Mouse (Mus musculus) CH12.LX (cell line): Measurements from ENCODE around the gene Macrod1. TPM values are rescaled to one million over a fixed set of nuclear protein-coding genes. Genes with fewer than 3 reads are reported as not detected.
A peak's percentile ranks its signal among the peaks of the same experiment; 100 is the strongest.

Experiments
- DNase-seq: peaks from one replicate; pipeline ENCODE4 v3.0.0-alpha.2; 2013; ENCODE audit errors: extremely low read depth
- H3K27ac ChIP-seq: 2 replicates; pipeline ENCODE4 v1.5.1; 2012; ENCODE audit warnings: low read depth, mild to moderate bottlenecking, control low read depth, moderate library complexity; ENCODE audit not compliant: insufficient read depth
- H3K27me3 ChIP-seq: replicated peaks from 2 replicates; pipeline ENCODE3; 2012; ENCODE audit warnings: inconsistent platforms
- H3K36me3 ChIP-seq, 2 experiments: replicated peaks in 1 of 2; 2 replicates each; pipeline versions ENCODE3 to v1.6.1; 2012; ENCODE audit warnings: inconsistent platforms in 1 of 2, low read length in 1 of 2, mild to moderate bottlenecking in 1 of 2, mixed read lengths in 1 of 2, moderate library complexity in 1 of 2; ENCODE audit not compliant: control insufficient read depth in 1 of 2, insufficient read depth in 1 of 2
- H3K4me1 ChIP-seq, 2 experiments: 2 replicates each; pipeline ENCODE4 v1.6.1; 2012; ENCODE audit warnings: inconsistent platforms in 1 of 2, moderate library complexity in 1 of 2; ENCODE audit not compliant: insufficient read depth in 2 of 2, control insufficient read depth in 1 of 2
- H3K4me2 ChIP-seq: 2 replicates; pipeline ENCODE4 v1.6.1; 2012; ENCODE audit warnings: low read depth, mild to moderate bottlenecking, control low read depth; ENCODE audit not compliant: poor library complexity, insufficient read depth, severe bottlenecking
- H3K4me3 ChIP-seq, 3 experiments: fragments of 150-350 bp in 1 of 3; sonication (generic) in 1 of 3; replicated peaks in 1 of 3; 2 replicates each; pipeline versions ENCODE3 to v1.5.1; 2011 to 2012; ENCODE audit warnings: low read depth in 2 of 3, low read length in 2 of 3, mild to moderate bottlenecking in 2 of 3, moderate library complexity in 2 of 3, control low read depth in 1 of 3, improper control_type of control experiment in 1 of 3, inconsistent platforms in 1 of 3, mixed read lengths in 1 of 3; ENCODE audit not compliant: poor library complexity in 1 of 3
- H3K79me2 ChIP-seq: replicated peaks from 2 replicates; pipeline ENCODE4 v1.6.1; 2012; ENCODE audit warnings: mild to moderate bottlenecking, moderate library complexity; ENCODE audit not compliant: control insufficient read depth, poor library complexity, insufficient read depth, severe bottlenecking; ENCODE audit errors: extremely low read depth
- H3K9ac ChIP-seq: 2 replicates; pipeline ENCODE4 v1.6.1; 2012; ENCODE audit warnings: low read depth, mild to moderate bottlenecking, control low read depth, moderate library complexity; ENCODE audit not compliant: insufficient read depth
- H3K9me3 ChIP-seq: replicated peaks from 2 replicates; pipeline ENCODE3; 2012; ENCODE audit warnings: low read length, inconsistent platforms, mixed read lengths
- BHLHE40 ChIP-seq: IDR thresholded peaks from 2 replicates; pipeline ENCODE4 v1.6.1; 2011; ENCODE audit warnings: mild to moderate bottlenecking, low read depth, low read length, improper control_type of control experiment
- CHD1 ChIP-seq: IDR thresholded peaks from 2 replicates; pipeline ENCODE4 v1.6.1; 2012; ENCODE audit warnings: low read depth, low read length, improper control_type of control experiment, inconsistent platforms
- CHD2 ChIP-seq: IDR thresholded peaks from 2 replicates; pipeline ENCODE4 v1.6.1; 2011; ENCODE audit warnings: low read length, improper control_type of control experiment
- CTCF ChIP-seq, 2 experiments: IDR thresholded peaks in 1 of 2; conservative IDR thresholded peaks in 1 of 2; 2 replicates each; pipeline ENCODE4 v1.5.1; 2011 to 2012; ENCODE audit warnings: low read depth in 2 of 2, low read length in 2 of 2, improper control_type of control experiment in 1 of 2, inconsistent platforms in 1 of 2, mild to moderate bottlenecking in 1 of 2, moderate library complexity in 1 of 2
- E2F4 ChIP-seq: IDR thresholded peaks from 2 replicates; pipeline ENCODE4 v1.6.1; 2011; ENCODE audit warnings: low read depth, low read length, improper control_type of control experiment; ENCODE audit not compliant: insufficient replicate concordance
- EP300 ChIP-seq: IDR thresholded peaks from 2 replicates; pipeline ENCODE4 v1.6.1; 2011; ENCODE audit warnings: low read length, improper control_type of control experiment
- ETS1 ChIP-seq: conservative IDR thresholded peaks from 2 replicates; pipeline ENCODE4 v1.6.1; 2012; ENCODE audit warnings: low read depth, mild to moderate bottlenecking, inconsistent platforms, low read length, improper control_type of control experiment, moderate library complexity
- GABPA ChIP-seq: IDR thresholded peaks from 2 replicates; pipeline ENCODE4 v1.6.1; 2012; ENCODE audit warnings: low read depth, low read length, improper control_type of control experiment, inconsistent platforms; ENCODE audit not compliant: insufficient replicate concordance
- JUND ChIP-seq: conservative IDR thresholded peaks from 2 replicates; pipeline ENCODE4 v1.6.1; 2011; ENCODE audit warnings: low read depth, low read length, improper control_type of control experiment
- MEF2A ChIP-seq: IDR thresholded peaks from 2 replicates; pipeline ENCODE4 v1.6.1; 2014; ENCODE audit warnings: low read depth, mild to moderate bottlenecking, inconsistent platforms, low read length, improper control_type of control experiment, borderline replicate concordance
- MXI1 ChIP-seq: IDR thresholded peaks from 2 replicates; pipeline ENCODE4 v1.6.1; 2011; ENCODE audit warnings: mild to moderate bottlenecking, low read depth, low read length, improper control_type of control experiment
- NRF1 ChIP-seq: IDR thresholded peaks from 2 replicates; pipeline ENCODE4 v1.6.1; 2014; ENCODE audit warnings: low read depth, mild to moderate bottlenecking, inconsistent platforms, low read length, improper control_type of control experiment, moderate library complexity
- RAD21 ChIP-seq: IDR thresholded peaks from 2 replicates; pipeline ENCODE4 v1.6.1; 2011; ENCODE audit warnings: low read depth, mild to moderate bottlenecking, low read length, improper control_type of control experiment, moderate library complexity
- RCOR1 ChIP-seq: conservative IDR thresholded peaks from 2 replicates; pipeline ENCODE4 v1.6.1; 2012; ENCODE audit warnings: low read depth, mild to moderate bottlenecking, inconsistent platforms, low read length, improper control_type of control experiment
- SMC3 ChIP-seq: IDR thresholded peaks from 2 replicates; pipeline ENCODE4 v1.6.1; 2011; ENCODE audit warnings: low read depth, low read length, improper control_type of control experiment
- USF2 ChIP-seq: conservative IDR thresholded peaks from 2 replicates; pipeline ENCODE4 v1.6.1; 2011; ENCODE audit warnings: low read depth, low read length, improper control_type of control experiment
- ZMIZ1 ChIP-seq: IDR thresholded peaks from 2 replicates; pipeline ENCODE4 v1.6.1; 2012; ENCODE audit warnings: low read depth, mild to moderate bottlenecking, inconsistent platforms, low read length, improper control_type of control experiment
- dilution Hi-C: fragments of 300-500 bp; cut with MboI; formaldehyde crosslinking; loops from 2 replicates; pipeline ENCODE4 v1.14.3; 2020; ENCODE audit warnings: low sequenced_read_pairs; ENCODE audit not compliant: extremely low pct_unique_long_range_greater_than_20kb, extremely low pct_ligation_motif_present
- in situ Hi-C: fragments of 300-500 bp; cut with MboI; formaldehyde crosslinking; loops from 3 replicates; pipeline ENCODE4 v1.14.3; 2019; ENCODE audit warnings: low sequenced_read_pairs, low pct_ligation_motif_present, low pct_unique_long_range_greater_than_20kb, mixed read lengths
- polyA plus RNA-seq: library from polyadenylated mRNA; unstranded; fragments of >175 nt; gene quantifications from 2 replicates; pipeline ENCODE4 v1.2.1, GENCODE M21; 2012; ENCODE audit warnings: low read depth; ENCODE audit not compliant: insufficient read length
- total RNA-seq, 2 experiments: library from RNA; depleted of rRNA; stranded (reverse); fragments of 300-350 nt in 1 of 2; fragments of >200 nt in 1 of 2; gene quantifications; 2 replicates each; pipeline ENCODE4 v1.2.3; 2012 to 2014

Macrod1 gene
- total and polyA plus RNA-seq, 3 experiments: 1.0 TPM; not detected in 2

DNA sequence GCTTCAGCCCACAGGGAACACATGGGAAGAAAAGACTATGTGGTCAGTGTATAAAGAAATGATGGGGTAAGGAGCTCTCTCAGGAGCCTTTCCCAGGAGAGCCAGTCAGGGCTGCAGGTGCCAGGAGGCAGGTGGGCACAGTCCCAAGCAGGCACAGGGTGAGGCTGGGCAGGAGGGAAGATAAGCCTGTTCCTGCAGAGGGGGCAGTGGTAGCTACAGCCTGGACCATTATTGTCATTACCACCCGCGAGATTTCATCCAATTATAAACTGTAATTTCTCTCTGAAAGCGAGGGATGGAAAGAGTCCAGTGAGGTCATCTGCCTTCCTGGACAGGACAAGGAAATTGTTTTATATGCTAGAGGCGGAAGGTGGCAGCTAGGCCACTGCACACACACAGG is 50.6 kb downstream of the Macrod1 start:
- H3K27me3 ChIP-seq: peaks cover 93% of the 10 kb centered on the region
- no peak overlapping the region for H3K27ac ChIP-seq
- H3K4me2 ChIP-seq: no peak overlapping the region
- TF ChIP-seq JUND: no peak
- no peak for TF ChIP-seq CHD2
- TF ChIP-seq MXI1: no peak
- TF ChIP-seq ETS1: no peak
- TF ChIP-seq GABPA: no peak
- TF ChIP-seq NRF1: no peak
- TF ChIP-seq E2F4: no peak
- TF ChIP-seq ZMIZ1: no peak
- no peak for TF ChIP-seq MEF2A
- TF ChIP-seq RCOR1: no peak
- no peak for TF ChIP-seq RAD21
- no peak for TF ChIP-seq EP300
- TF ChIP-seq USF2: no peak
- no peaks in the 10 kb centered on the region for H3K9me3 ChIP-seq
- dilution Hi-C loops: no loop called here
- in situ Hi-C loops: no loop called here
- no peak for DNase-seq
- H3K4me3 ChIP-seq: no peak overlapping the region
- H3K36me3 ChIP-seq: no peaks in the 10 kb centered on the region
- no peak overlapping the region for H3K9ac ChIP-seq
- H3K79me2 ChIP-seq: no peaks in the 10 kb centered on the region
- H3K4me1 ChIP-seq: no peaks in the 10 kb centered on the region

DNA sequence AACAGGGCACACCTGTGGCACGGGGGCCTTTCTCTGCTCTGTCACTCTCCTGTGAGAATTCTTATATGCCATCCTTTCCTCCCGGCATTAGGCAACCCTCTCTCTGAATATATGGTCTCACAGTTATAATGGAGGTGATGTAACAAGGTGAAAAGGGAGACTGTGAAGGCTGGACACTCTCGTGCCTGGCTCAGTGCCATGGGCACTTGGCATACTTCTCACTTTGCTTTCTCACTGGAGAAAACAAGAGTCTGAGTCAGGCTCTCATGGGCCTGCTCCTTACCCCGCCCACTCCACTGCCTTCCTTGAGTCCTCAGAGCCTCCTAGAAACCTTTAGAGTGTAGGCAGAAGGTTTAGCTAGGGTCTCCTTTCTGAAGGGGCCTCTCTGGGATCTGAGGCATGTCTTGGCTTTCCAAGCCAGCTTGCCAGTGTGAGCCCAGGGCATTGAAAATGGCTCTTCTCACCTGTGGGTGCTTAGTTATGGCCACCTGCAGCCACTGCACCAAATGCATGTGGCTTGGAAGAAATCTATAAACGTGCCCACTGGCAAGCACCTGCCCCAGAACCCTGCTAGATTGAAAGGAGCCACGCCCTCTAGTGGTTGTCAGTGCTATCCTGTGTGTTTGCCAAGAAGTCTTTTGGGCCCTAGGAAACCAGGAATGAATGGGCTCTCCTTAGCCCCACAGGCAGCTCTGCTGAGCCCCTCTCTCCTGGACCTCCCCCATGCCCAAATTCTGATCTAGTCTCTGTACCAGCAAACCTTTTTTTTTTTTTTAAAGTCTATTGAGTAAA is 51.7 kb downstream of the Macrod1 start:
- no peak overlapping the region for H3K4me3 ChIP-seq
- H3K4me2 ChIP-seq: no peak overlapping the region
- no peaks in the 10 kb centered on the region for H3K79me2 ChIP-seq
- dilution Hi-C loops: no loop called here
- H3K27ac ChIP-seq: no peak overlapping the region
- no peak for TF ChIP-seq GABPA
- no peak for TF ChIP-seq CHD1
- TF ChIP-seq BHLHE40: peak; percentile 23; the same call in 1 of the 2 replicates
- peak; percentile 49 for TF ChIP-seq SMC3
- TF ChIP-seq CTCF (conservative IDR thresholded peaks at IDR 0.05 in 1 of 2, IDR thresholded peaks at IDR 0.05 in 1 of 2; ENCODE audit: low read depth in 2 of 2, low read length in 2 of 2): peak in 1 of 2 experiments; percentile 62; a peak in 2 of 4 replicates
- TF ChIP-seq RAD21: peak; percentile 28
- TF ChIP-seq, all 38 proteins: peak for 4
- Histone ChIP-seq H3K36me3 (no peaks in the 10 kb centered on the region), H3K9me3 (no peaks in the 10 kb centered on the region), H3K27me3 (peaks cover 92% of the 10 kb centered on the region), H3K4me1 (no peaks in the 10 kb centered on the region), H3K9ac (no peak overlapping the region)
- DNase-seq: peak; percentile 40
- in situ Hi-C loops: no loop called here
